Mouse (Mus musculus): ENCODE results near the gene Elf3. TPM values are rescaled to one million over a fixed set of nuclear protein-coding genes. Genes with fewer than 3 reads are reported as not detected.
"Not testable (repeated sequence)": the region's sequence is repeated elsewhere in the genome, so short reads cannot be mapped to it uniquely, and the experiment has no call there.

The Elf3 gene
- polyA plus RNA-seq, 1 experiment from 2014 or later, result 1.8 TPM

GRCm38 (mm10) chr1:135234771-135235170, 23.6 kb downstream of the Elf3 start:
- no peak overlapping the region for H3K27ac ChIP-seq
- no peaks in the 10 kb centered on the region for H3K36me3 ChIP-seq
- no peak overlapping the region for H3K4me3 ChIP-seq
- no peaks in the 10 kb centered on the region for H3K9me3 ChIP-seq (replicated peaks)
- H3K27me3 ChIP-seq (replicated peaks), result peaks cover 5% of the 10 kb centered on the region
- H3K4me1 ChIP-seq, result peaks cover 8% of the 10 kb centered on the region
- H3K4me2 ChIP-seq, result no peak overlapping the region
- H3K9ac ChIP-seq, result no peak overlapping the region
- no peak for ATAC-seq
- whole genome bisulfite sequencing (ENCODE audit: insufficient replicate concordance), result 69% methylated on average over 12 of the region's 12 CpGs

DNA sequence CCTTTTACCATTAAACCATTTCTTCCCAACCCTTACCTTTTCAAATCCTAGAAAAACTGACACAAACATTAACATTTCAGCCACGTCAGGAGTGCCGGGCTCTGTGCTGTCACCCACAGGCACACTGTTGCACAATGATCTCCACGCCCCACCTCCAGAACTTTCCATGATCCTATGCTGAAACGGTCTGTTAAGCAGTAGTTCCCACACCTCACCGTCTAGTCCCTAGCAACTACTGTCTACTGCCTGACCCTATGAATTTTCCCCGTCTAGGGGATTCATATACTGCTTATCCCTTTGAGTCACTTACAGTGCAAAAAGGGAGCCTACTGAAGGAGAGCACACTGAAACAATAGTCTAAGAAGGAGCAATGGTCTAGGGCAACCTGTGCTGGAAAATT, 24.4 kb downstream of the Elf3 start:
- H3K27me3 ChIP-seq (replicated peaks), result peaks cover 5% of the 10 kb centered on the region
- no peaks in the 10 kb centered on the region for H3K9me3 ChIP-seq (replicated peaks)
- no peak overlapping the region for H3K9ac ChIP-seq
- H3K4me1 ChIP-seq, result peaks cover 8% of the 10 kb centered on the region; the same call in 1 of the 2 replicates
- no peak overlapping the region for H3K27ac ChIP-seq
- H3K4me2 ChIP-seq, result no peak overlapping the region
- WGBS (ENCODE audit: insufficient replicate concordance), result 78% methylated on average over 6 of the region's 6 CpGs
- H3K4me3 ChIP-seq, result no peak overlapping the region
- no peaks in the 10 kb centered on the region for H3K36me3 ChIP-seq
- ATAC-seq, result no peak

DNA sequence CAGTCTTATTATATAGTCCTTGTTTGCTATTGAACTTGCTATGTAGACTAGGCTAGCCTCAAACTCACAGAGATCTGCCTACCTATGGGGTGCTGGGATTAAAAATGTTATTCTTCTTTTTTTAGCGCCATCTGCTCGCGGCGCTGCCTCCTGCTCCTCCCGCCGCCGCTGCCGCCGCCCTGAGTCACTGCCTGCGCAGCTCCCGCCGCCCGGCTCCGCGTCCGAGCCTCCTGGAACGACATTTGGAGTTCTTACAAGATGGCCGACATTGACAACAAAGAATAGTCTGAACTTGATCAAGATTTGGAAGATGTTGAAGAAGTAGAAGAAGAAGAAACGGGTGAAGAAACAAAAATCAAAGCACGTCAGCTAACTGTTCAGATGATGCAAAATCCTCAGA, 26.5 kb downstream of the Elf3 start:
- not testable (repeated sequence) for H3K4me2 ChIP-seq; ATAC-seq; H3K4me1 ChIP-seq; H3K36me3 ChIP-seq; H3K4me3 ChIP-seq; H3K27me3 ChIP-seq (replicated peaks); H3K9me3 ChIP-seq (replicated peaks); H3K9ac ChIP-seq; H3K27ac ChIP-seq
- 69% methylated on average over 20 of the region's 20 CpGs for WGBS (ENCODE audit: insufficient replicate concordance)

DNA sequence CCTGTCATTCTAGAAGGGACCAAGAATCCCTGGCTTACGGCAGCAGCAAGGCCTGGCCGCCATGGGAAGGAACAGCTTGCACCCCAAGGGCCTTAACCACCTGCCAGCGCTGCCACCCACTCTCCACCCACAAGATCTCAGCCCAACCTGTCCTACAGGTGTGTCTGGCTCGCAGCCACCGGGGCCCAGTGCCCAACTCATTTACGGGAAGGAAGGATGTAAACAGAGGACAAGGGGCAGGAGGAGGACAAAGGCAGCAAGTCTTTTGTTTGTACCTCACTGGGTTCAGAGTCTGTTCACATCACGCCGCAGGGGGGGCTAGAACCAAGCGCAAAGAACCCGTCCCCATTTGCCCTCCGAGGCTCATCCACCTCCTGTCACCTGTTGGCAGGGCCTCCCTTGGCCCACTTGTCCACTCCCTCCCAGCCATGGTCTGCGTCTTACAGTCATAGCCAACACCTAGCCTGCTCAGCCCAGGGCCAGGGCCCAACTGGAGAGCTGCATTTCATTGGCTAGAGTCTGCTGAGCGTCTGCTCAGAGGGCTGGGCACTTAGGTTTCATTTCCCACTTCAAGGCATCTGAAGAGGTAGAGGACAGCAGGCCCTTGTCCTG, 30.9 kb downstream of the Elf3 start:
- Histone ChIP-seq H3K9me3 (replicated peaks) (no peaks in the 10 kb centered on the region), H3K27ac (no peak overlapping the region), H3K27me3 (replicated peaks) (peaks cover 21% of the 10 kb centered on the region; the same call in 1 of the 2 replicates), H3K4me1 (no peaks in the 10 kb centered on the region), H3K9ac (no peak overlapping the region), H3K4me2 (no peak overlapping the region), H3K4me3 (no peak overlapping the region), H3K36me3 (no peaks in the 10 kb centered on the region)
- 65% methylated on average over 13 of the region's 13 CpGs for WGBS (ENCODE audit: insufficient replicate concordance)
- no peak for ATAC-seq

- Histone ChIP-seq H3K4me2 (no peak overlapping the region), H3K9ac (no peak overlapping the region), H3K27ac (no peak overlapping the region), H3K4me3 (no peak overlapping the region), H3K36me3 (no peaks in the 10 kb centered on the region), H3K27me3 (replicated peaks) (peaks cover 18% of the 10 kb centered on the region; the same call in 1 of the 2 replicates), H3K9me3 (replicated peaks) (no peaks in the 10 kb centered on the region), H3K4me1 (no peaks in the 10 kb centered on the region)
- 42% methylated on average over 6 of the region's 6 CpGs for WGBS (ENCODE audit: insufficient replicate concordance)
- ATAC-seq, result no peak
Measured at GRCm38 (mm10) chr1:135224981-135225604, 33.3 kb downstream of the Elf3 start.

- Histone ChIP-seq H3K4me3 (no peak overlapping the region), H3K4me1 (no peaks in the 10 kb centered on the region), H3K9me3 (replicated peaks) (no peaks in the 10 kb centered on the region), H3K36me3 (no peaks in the 10 kb centered on the region), H3K27me3 (replicated peaks) (peaks cover 16% of the 10 kb centered on the region; the same call in 1 of the 2 replicates), H3K9ac (no peak overlapping the region), H3K4me2 (no peak overlapping the region), H3K27ac (no peak overlapping the region)
- WGBS (ENCODE audit: insufficient replicate concordance), result 30% methylated on average over 3 of the region's 3 CpGs
- no peak for ATAC-seq
Measured at GRCm38 (mm10) chr1:135224147-135224546, 34.2 kb downstream of the Elf3 start.

GRCm38 (mm10) chr1:135217607-135218233, 40.6 kb downstream of the Elf3 start:
- ATAC-seq, result no peak
- no peak overlapping the region for H3K4me3 ChIP-seq
- no peak overlapping the region for H3K27ac ChIP-seq
- no peak overlapping the region for H3K9ac ChIP-seq
- WGBS (ENCODE audit: insufficient replicate concordance), result 69% methylated on average over 13 of the region's 13 CpGs
- H3K4me1 ChIP-seq, result no peaks in the 10 kb centered on the region
- no peak overlapping the region for H3K4me2 ChIP-seq
- peaks cover 6% of the 10 kb centered on the region; the same call in 1 of the 2 replicates for H3K27me3 ChIP-seq (replicated peaks)
- no peaks in the 10 kb centered on the region for H3K36me3 ChIP-seq
- no peaks in the 10 kb centered on the region for H3K9me3 ChIP-seq (replicated peaks)

GRCm38 (mm10) chr1:135213772-135214640, 44.4 kb downstream of the Elf3 start:
- Histone ChIP-seq H3K27me3 (replicated peaks) (peaks cover 6% of the 10 kb centered on the region; the same call in 1 of the 2 replicates), H3K9ac (no peak overlapping the region), H3K27ac (no peak overlapping the region), H3K4me1 (peaks cover 8% of the 10 kb centered on the region), H3K4me3 (no peak overlapping the region), H3K36me3 (no peaks in the 10 kb centered on the region), H3K9me3 (replicated peaks) (no peaks in the 10 kb centered on the region), H3K4me2 (no peak overlapping the region)
- 72% methylated on average over 9 of the region's 9 CpGs for WGBS (ENCODE audit: insufficient replicate concordance)
- no peak for ATAC-seq

DNA sequence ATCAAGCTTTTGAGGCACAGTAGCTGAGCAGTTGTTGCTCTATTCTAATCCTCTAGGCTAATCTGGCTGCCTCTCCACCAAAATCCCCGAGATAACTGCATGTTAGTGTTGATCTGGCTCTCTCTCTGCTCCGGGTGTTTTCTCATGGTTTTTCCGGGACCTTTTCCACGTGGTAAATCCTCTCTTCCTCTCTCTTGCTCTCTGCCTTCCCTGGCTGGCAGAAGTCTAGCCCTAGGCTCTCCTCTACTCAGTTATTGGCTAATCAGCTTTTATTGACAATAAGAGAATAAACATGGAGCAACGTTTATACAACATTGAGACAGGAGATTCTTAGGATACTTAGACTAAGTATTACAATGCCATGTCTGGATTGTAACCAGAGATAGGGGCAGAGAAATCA, 47.9 kb downstream of the Elf3 start:
- no peak overlapping the region for H3K4me2 ChIP-seq

GRCm38 (mm10) chr1:135208716-135209115, 49.7 kb downstream of the Elf3 start:
- peaks cover 3% of the 10 kb centered on the region; the same call in 1 of the 2 replicates for H3K27me3 ChIP-seq (replicated peaks)
- no peak overlapping the region for H3K4me3 ChIP-seq
- peaks cover 45% of the 10 kb centered on the region for H3K4me1 ChIP-seq
- WGBS (ENCODE audit: insufficient replicate concordance), result 45% methylated on average over 9 of the region's 9 CpGs
- H3K36me3 ChIP-seq, result no peaks in the 10 kb centered on the region
- ATAC-seq, result no peak
- no peak overlapping the region for H3K9ac ChIP-seq
- no peak overlapping the region for H3K4me2 ChIP-seq
- no peaks in the 10 kb centered on the region; the same call in 1 of the 2 replicates for H3K9me3 ChIP-seq (replicated peaks)
- H3K27ac ChIP-seq, result no peak overlapping the region

More for the DNA sequence above, 47.9 kb downstream of the Elf3 start:
- peaks cover 28% of the 10 kb centered on the region for H3K4me1 ChIP-seq
- no peak overlapping the region for H3K27ac ChIP-seq
- no peaks in the 10 kb centered on the region; the same call in 1 of the 2 replicates for H3K27me3 ChIP-seq (replicated peaks)
- H3K36me3 ChIP-seq, result no peaks in the 10 kb centered on the region
- H3K9ac ChIP-seq, result no peak overlapping the region
- no peak for ATAC-seq
- no peak overlapping the region for H3K4me3 ChIP-seq
- 52% methylated on average over 5 of the region's 5 CpGs for WGBS (ENCODE audit: insufficient replicate concordance)
- H3K9me3 ChIP-seq (replicated peaks), result no peaks in the 10 kb centered on the region

DNA sequence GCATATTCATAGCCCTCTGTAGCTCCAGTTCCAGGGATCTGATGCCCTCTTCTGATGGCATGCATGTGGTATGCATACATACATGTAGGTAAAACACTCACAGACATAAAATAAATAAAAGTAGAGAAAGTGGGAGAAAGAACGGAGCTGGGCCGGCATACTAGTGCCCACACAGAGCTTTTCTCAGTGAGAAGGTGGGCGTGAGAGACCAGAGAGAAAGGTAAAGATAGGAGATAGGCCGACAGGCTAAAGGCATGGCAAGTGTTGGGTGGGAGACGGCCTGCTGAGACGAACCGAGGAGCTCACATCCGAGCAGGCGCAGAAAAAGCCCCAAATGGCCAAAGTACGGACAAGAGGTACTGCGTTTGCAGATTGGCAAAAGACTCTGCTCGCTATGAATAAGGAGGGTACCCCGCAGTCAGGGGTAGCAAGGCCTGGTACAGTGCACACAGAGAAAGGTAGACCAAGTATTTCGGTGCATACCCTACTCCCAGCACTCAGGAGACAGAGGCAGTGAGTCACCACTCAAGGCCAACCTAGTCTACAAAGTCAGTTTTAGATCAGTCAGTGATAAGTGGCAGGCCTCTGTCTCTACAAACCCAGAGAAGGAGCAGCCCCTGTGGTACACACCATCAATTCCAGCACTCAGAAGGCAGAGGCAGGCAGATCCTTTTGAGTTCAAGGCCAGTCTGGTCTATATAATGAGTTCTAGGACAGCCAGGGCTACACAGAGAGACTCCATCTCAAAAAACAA, 51.6 kb downstream of the Elf3 start:
- no peak for ATAC-seq
- H3K27me3 ChIP-seq (replicated peaks), result peaks cover 22% of the 10 kb centered on the region
- H3K36me3 ChIP-seq, result no peaks in the 10 kb centered on the region
- no peaks in the 10 kb centered on the region; the same call in 1 of the 2 replicates for H3K9me3 ChIP-seq (replicated peaks)
- H3K4me2 ChIP-seq, result no peak overlapping the region
- peaks cover 47% of the 10 kb centered on the region for H3K4me1 ChIP-seq
- no peak overlapping the region for H3K9ac ChIP-seq
- 81% methylated on average over 14 of the region's 14 CpGs for WGBS (ENCODE audit: insufficient replicate concordance)
- no peak overlapping the region for H3K4me3 ChIP-seq
- H3K27ac ChIP-seq, result no peak overlapping the region
